Mouse (Mus musculus) bone marrow macrophage, adult 2 months (primary cell): ENCODE measurements around the gene Nif3l1. TPM values are rescaled to one million over a fixed set of nuclear protein-coding genes. Genes with fewer than 3 reads are reported as not detected.
A peak's percentile ranks its signal among the peaks of the same experiment; 100 is the strongest.

Source experiments
- H3K27ac ChIP-seq: 2 replicates; pipeline ENCODE4 v1.5.1; 2012; ENCODE audit warnings: low read depth, low read length; ENCODE audit not compliant: insufficient read depth
- H3K4me1 ChIP-seq: 2 replicates; pipeline ENCODE4 v1.6.1; 2012; ENCODE audit warnings: low read length; ENCODE audit not compliant: control insufficient read depth, insufficient read depth
- H3K4me3 ChIP-seq: 2 replicates; pipeline ENCODE4 v1.5.1; 2012; ENCODE audit warnings: mild to moderate bottlenecking, low read length, moderate library complexity; ENCODE audit not compliant: insufficient read depth
- CTCF ChIP-seq: IDR thresholded peaks from 2 replicates; pipeline ENCODE4 v1.5.1; 2012; ENCODE audit warnings: low read depth, mild to moderate bottlenecking, low read length, moderate library complexity
- POLR2A ChIP-seq: IDR thresholded peaks from 2 replicates; pipeline ENCODE4 v1.6.1; 2012; ENCODE audit warnings: mild to moderate bottlenecking, low read depth, low read length, borderline replicate concordance
- polyA plus RNA-seq: library from polyadenylated mRNA; stranded (reverse); fragments of >200 nt; gene quantifications from 2 replicates; pipeline ENCODE4 v1.2.4, GENCODE M21; 2012; ENCODE audit not compliant: missing spikeins, insufficient read depth, insufficient read length

Gene Nif3l1
- polyA plus RNA-seq, result 10.3 and 13.7 TPM in 2 replicates

GRCm38 (mm10) chr1:58445143-58445722, at the start of gene Nif3l1, which contains the start of gene Ppil3:
Nif3l1 (plus strand) TSS chr1:58445151.
Ppil3 (minus strand) TSS chr1:58445486.
- TF ChIP-seq POLR2A, result no peak
- TF ChIP-seq CTCF, result no peak
- peaks cover 17% of the 10 kb centered on the region for H3K4me1 ChIP-seq
- H3K4me3 ChIP-seq, result peak within 1 kb of the TSS; percentile 80
- peak within 1 kb of the TSS; percentile 87 for H3K27ac ChIP-seq

GRCm38 (mm10) chr1:58395341-58395740, 49.6 kb upstream of the Nif3l1 start:
- Histone ChIP-seq H3K4me3 (no peak overlapping the region), H3K4me1 (peaks cover 6% of the 10 kb centered on the region), H3K27ac (no peak overlapping the region)
- TF ChIP-seq CTCF, result no peak
- no peak for TF ChIP-seq POLR2A

GRCm38 (mm10) chr1:58396179-58396578, 48.8 kb upstream of the Nif3l1 start:
- H3K27ac ChIP-seq, result no peak overlapping the region
- H3K4me3 ChIP-seq, result no peak overlapping the region
- TF ChIP-seq CTCF, result no peak
- no peak for TF ChIP-seq POLR2A
- peaks cover 4% of the 10 kb centered on the region for H3K4me1 ChIP-seq

GRCm38 (mm10) chr1:58397731-58398130, 47.2 kb upstream of the Nif3l1 start:
- no peak overlapping the region for H3K27ac ChIP-seq
- H3K4me1 ChIP-seq, result peaks cover 3% of the 10 kb centered on the region; the same call in 1 of the 2 replicates
- TF ChIP-seq POLR2A, result no peak
- no peak for TF ChIP-seq CTCF
- H3K4me3 ChIP-seq, result no peak overlapping the region

DNA sequence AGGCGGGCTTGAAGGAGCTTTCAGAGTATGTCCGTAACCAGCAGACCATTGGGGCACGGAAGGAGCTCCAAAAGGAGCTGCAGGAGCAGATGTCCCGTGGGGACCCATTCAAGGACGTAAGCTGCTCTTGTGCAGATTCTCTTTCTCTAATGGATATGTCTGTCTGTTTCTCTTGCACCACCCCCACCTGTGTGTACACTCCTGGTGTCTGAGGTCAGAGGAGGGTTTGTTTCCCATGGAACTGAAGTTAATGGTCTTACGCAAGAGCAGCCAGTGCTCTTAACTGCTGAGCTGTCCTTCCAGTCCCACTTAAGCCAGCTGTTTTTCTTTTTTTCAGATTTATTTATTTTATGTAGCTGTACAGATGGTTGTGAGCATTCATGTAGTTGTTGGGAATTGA, 43.6 kb upstream of the Nif3l1 start:
- TF ChIP-seq POLR2A, result no peak
- no peak for TF ChIP-seq CTCF
- Histone ChIP-seq H3K4me1 (0 out of 2 replicates have a peak, but pooled peaks cover 3% of the 10 kb centered on the region), H3K27ac (no peak overlapping the region), H3K4me3 (no peak overlapping the region)

GRCm38 (mm10) chr1:58403745-58404144, 41.2 kb upstream of the Nif3l1 start:
- 0 out of 2 replicates have a peak, but pooled peaks cover 3% of the 10 kb centered on the region for H3K4me1 ChIP-seq
- H3K27ac ChIP-seq, result no peak overlapping the region
- TF ChIP-seq POLR2A (no peak), CTCF (no peak)
- no peak overlapping the region for H3K4me3 ChIP-seq

GRCm38 (mm10) chr1:58407321-58407720, 37.6 kb upstream of the Nif3l1 start:
- Histone ChIP-seq H3K27ac (no peak overlapping the region), H3K4me3 (no peak overlapping the region), H3K4me1 (no peaks in the 10 kb centered on the region)
- no peak for TF ChIP-seq POLR2A
- no peak for TF ChIP-seq CTCF

DNA sequence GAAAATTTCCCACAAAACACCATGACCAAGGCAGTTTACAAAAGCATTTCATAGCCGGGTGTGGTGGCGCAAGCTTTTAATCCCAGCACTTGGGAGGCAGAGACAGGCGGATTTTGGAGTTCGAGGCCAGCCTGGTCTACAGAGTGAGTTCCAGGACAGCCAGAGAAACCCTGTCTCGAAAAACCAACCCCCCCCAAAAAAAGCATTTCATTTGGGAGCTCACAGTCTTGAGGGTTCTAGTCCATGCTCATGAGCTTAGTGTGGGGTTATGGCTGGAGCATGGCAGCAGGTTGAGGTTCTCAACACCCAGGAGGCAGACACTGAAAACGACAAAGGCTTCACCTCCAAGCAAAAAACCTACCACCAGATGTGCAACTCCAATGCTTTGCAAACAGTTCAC, 36.8 kb upstream of the Nif3l1 start:
- no peaks in the 10 kb centered on the region for H3K4me1 ChIP-seq
- H3K4me3 ChIP-seq, result no peak overlapping the region
- TF ChIP-seq CTCF, result no peak
- no peak for TF ChIP-seq POLR2A
- no peak overlapping the region for H3K27ac ChIP-seq

DNA sequence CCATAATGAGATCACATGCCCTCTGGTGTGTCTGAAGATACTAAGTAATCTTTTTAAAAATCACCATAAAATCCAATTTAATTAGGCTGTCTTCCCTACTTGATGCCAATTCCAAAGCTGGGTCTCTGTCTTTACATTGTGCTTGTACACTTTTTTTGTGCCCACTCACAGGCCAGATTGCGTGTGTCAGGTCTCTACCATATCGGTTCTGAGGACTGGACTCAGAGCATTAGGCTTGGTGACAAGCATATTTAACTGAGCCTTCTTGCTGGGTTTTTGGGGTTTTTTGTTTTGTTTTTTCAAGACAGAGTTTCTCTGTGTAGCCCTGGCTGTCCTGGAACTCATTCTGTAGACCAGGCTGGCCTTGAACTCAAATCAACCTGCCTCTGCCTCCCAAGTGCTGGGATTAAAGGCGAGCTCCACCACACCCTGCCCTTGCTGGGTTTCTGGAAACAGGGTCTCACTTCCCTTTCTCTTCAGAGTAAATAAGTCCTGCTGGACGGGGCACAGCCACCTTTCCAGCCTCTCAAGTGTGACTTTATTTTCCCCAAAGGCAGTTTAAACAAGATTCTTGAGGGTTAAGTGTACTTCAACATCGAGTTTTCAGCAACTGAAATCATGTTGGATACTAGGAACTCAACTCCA, 35.3 kb upstream of the Nif3l1 start:
- Histone ChIP-seq H3K27ac (no peak overlapping the region), H3K4me1 (no peaks in the 10 kb centered on the region), H3K4me3 (no peak overlapping the region)
- TF ChIP-seq CTCF (no peak), POLR2A (no peak)

DNA sequence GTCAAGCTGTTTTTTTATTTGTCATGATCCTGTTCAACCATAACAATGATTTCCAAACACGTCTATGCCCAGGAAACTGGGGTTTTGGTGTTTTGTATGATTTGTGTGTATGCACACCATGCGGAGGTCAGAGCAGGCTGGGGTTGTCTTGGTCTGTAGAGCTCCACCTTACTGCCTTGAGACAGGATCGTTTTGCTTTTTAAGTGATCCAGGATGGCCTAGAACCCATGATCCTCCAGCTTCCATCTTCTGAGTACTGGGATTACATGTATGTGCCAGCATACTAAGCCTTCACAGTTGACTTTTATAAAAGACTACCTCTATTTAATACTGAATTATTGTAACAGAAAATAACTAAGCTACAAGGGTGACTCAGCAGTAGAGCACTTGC, 34.8 kb upstream of the Nif3l1 start:
- no peak overlapping the region for H3K4me3 ChIP-seq
- H3K4me1 ChIP-seq, result no peaks in the 10 kb centered on the region
- TF ChIP-seq CTCF (no peak), POLR2A (no peak)
- H3K27ac ChIP-seq, result no peak overlapping the region

DNA sequence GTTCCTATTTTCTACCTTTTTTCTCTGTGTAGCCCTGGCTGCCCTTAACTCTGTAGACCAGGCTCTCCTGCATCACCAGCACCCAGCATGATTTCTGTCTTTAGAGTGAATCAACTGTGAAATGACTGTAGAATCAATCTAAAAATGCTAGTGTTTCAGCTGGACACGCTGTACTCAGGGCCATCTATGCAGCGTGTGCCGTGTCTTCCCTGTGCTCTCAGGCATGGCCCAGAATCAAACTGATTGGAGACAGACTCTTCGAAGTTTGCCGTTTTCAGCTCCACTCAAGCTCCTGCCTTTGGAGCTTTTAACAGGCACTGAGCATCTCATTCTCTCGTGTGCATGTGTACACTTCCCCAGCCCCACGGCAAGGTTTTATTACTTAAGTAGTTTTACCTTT, 34.2 kb upstream of the Nif3l1 start:
- TF ChIP-seq CTCF, result no peak
- TF ChIP-seq POLR2A, result no peak
- Histone ChIP-seq H3K4me3 (no peak overlapping the region), H3K27ac (no peak overlapping the region), H3K4me1 (peaks cover under 1% of the 10 kb centered on the region)
